Mouse (Mus musculus) liver, adult 2 months (tissue): Measurements from ENCODE around the gene Plcb1.

ENCODE experiments used
- CTCF ChIP-seq: fragments of 200-500 bp; IDR thresholded peaks from 2 replicates; pipeline ENCODE4 v1.5.1; 2011; ENCODE audit warnings: low read depth, low read length, control low read depth
- POLR2A ChIP-seq: fragments of 200-500 bp; IDR thresholded peaks from 2 replicates; pipeline ENCODE4 v1.6.1; 2011; ENCODE audit warnings: low read length, control low read depth; ENCODE audit not compliant: insufficient read depth; ENCODE audit errors: extremely low read depth

- TF ChIP-seq CTCF (no peak), POLR2A (no peak)
These were observed 649.2 kb downstream of the Plcb1 start for GRCm38 (mm10) chr2:135434947-135435515.
